Mouse (Mus musculus): ENCODE measurements around the gene Shbg. TPM values are rescaled to one million over a fixed set of nuclear protein-coding genes. Genes with fewer than 3 reads are reported as not detected.

Shbg gene
- not detected in 2 replicates for polyA plus RNA-seq (2016; fragmentation: Nextera tagmentation; extraction: Ambion mirVana)

GRCm38 (mm10) chr11:69617805-69618204 is at the start of gene Shbg:
Gene Shbg (minus strand): TSS chr11:69617905.
- WGBS, result 74% methylated on average over 5 of the region's 5 CpGs
- Histone ChIP-seq H3K9me3 (replicated peaks) (no peaks in the 10 kb centered on the region), H3K27ac (replicated peaks) (no peak within 1 kb of the TSS), H3K4me1 (peaks cover 35% of the 10 kb centered on the region), H3K27me3 (ENCODE audit: low read depth, poor library complexity, severe bottlenecking) (peaks cover 29% of the 10 kb centered on the region), H3K36me3 (no peaks in the 10 kb centered on the region), H3K4me3 (no peak within 1 kb of the TSS)
- no peak for DNase-seq (ENCODE audit: low spot score)

- Histone ChIP-seq H3K27me3 (ENCODE audit: low read depth, poor library complexity, severe bottlenecking) (no peaks in the 10 kb centered on the region), H3K36me3 (peaks cover 83% of the 10 kb centered on the region), H3K4me3 (no peak overlapping the region), H3K27ac (replicated peaks) (no peak overlapping the region), H3K9me3 (replicated peaks) (no peaks in the 10 kb centered on the region), H3K4me1 (peaks cover 37% of the 10 kb centered on the region)
- DNase-seq (ENCODE audit: low spot score), result no peak
- WGBS, result 89% methylated on average over 3 of the region's 3 CpGs
Measured at GRCm38 (mm10) chr11:69666665-69667005, 48.9 kb upstream of the Shbg start.

GRCm38 (mm10) chr11:69665961-69666664 is 48.4 kb upstream of the Shbg start, which contains the start of gene Cd68:
Gene Cd68 (minus strand): TSS chr11:69666153.
- Histone ChIP-seq H3K36me3 (peaks cover 78% of the 10 kb centered on the region), H3K4me1 (peaks cover 42% of the 10 kb centered on the region), H3K27me3 (ENCODE audit: low read depth, poor library complexity, severe bottlenecking) (no peaks in the 10 kb centered on the region), H3K27ac (replicated peaks) (no peak within 1 kb of the TSS), H3K9me3 (replicated peaks) (no peaks in the 10 kb centered on the region), H3K4me3 (peak within 1 kb of the TSS; percentile 7; the same call in 1 of the 2 replicates)
- DNase-seq (ENCODE audit: low spot score), result no peak
- WGBS, result 37% methylated on average over 7 of the region's 7 CpGs

GRCm38 (mm10) chr11:69665457-69665960 is 47.8 kb upstream of the Shbg start:
- H3K36me3 ChIP-seq, result peaks cover 72% of the 10 kb centered on the region
- H3K27ac ChIP-seq (replicated peaks), result no peak overlapping the region
- no peaks in the 10 kb centered on the region for H3K27me3 ChIP-seq (ENCODE audit: low read depth, poor library complexity, severe bottlenecking)
- DNase-seq (ENCODE audit: low spot score), result no peak
- 0 out of 2 replicates have a peak overlapping the region, but pooled peaks have one; percentile 7 for H3K4me3 ChIP-seq
- 84% methylated on average over 9 of the region's 9 CpGs for WGBS
- H3K4me1 ChIP-seq, result peaks cover 42% of the 10 kb centered on the region
- H3K9me3 ChIP-seq (replicated peaks), result no peaks in the 10 kb centered on the region

GRCm38 (mm10) chr11:69664841-69665240 is 47.1 kb upstream of the Shbg start:
- peaks cover 72% of the 10 kb centered on the region for H3K36me3 ChIP-seq
- peaks cover 35% of the 10 kb centered on the region for H3K4me1 ChIP-seq
- H3K27me3 ChIP-seq (ENCODE audit: low read depth, poor library complexity, severe bottlenecking), result no peaks in the 10 kb centered on the region
- peak overlapping the region; percentile 7; the same call in 1 of the 2 replicates for H3K4me3 ChIP-seq
- no peak for DNase-seq (ENCODE audit: low spot score)
- H3K27ac ChIP-seq (replicated peaks), result no peak overlapping the region
- no peaks in the 10 kb centered on the region for H3K9me3 ChIP-seq (replicated peaks)
- whole genome bisulfite sequencing, result 92% methylated on average over 7 of the region's 7 CpGs

GRCm38 (mm10) chr11:69663795-69664194 is 46.1 kb upstream of the Shbg start:
- peaks cover 71% of the 10 kb centered on the region for H3K36me3 ChIP-seq
- H3K4me3 ChIP-seq, result peak overlapping the region; percentile 66; the same call in 1 of the 2 replicates
- 90% methylated on average over 6 of the region's 6 CpGs for WGBS
- peaks cover 26% of the 10 kb centered on the region for H3K4me1 ChIP-seq
- H3K9me3 ChIP-seq (replicated peaks), result no peaks in the 10 kb centered on the region
- H3K27ac ChIP-seq (replicated peaks), result peak overlapping the region; percentile 96
- no peaks in the 10 kb centered on the region for H3K27me3 ChIP-seq (ENCODE audit: low read depth, poor library complexity, severe bottlenecking)
- DNase-seq (ENCODE audit: low spot score), result no peak

- H3K4me3 ChIP-seq, result peak overlapping the region; percentile 66
- H3K27ac ChIP-seq (replicated peaks), result peak overlapping the region; percentile 96
- WGBS, result 68% methylated on average over 13 of the region's 13 CpGs
- H3K9me3 ChIP-seq (replicated peaks), result no peaks in the 10 kb centered on the region
- H3K4me1 ChIP-seq, result peaks cover 25% of the 10 kb centered on the region
- H3K27me3 ChIP-seq (ENCODE audit: low read depth, poor library complexity, severe bottlenecking), result no peaks in the 10 kb centered on the region
- H3K36me3 ChIP-seq, result peaks cover 71% of the 10 kb centered on the region
- DNase-seq (ENCODE audit: low spot score), result no peak
Measured at GRCm38 (mm10) chr11:69662967-69663671, 45.4 kb upstream of the Shbg start.

GRCm38 (mm10) chr11:69662213-69662966 is 44.7 kb upstream of the Shbg start, which contains the start of gene Mpdu1:
Gene Mpdu1 (minus strand): TSS chr11:69662642.
- no peaks in the 10 kb centered on the region for H3K27me3 ChIP-seq (ENCODE audit: low read depth, poor library complexity, severe bottlenecking)
- H3K4me1 ChIP-seq, result peaks cover 25% of the 10 kb centered on the region
- no peaks in the 10 kb centered on the region for H3K9me3 ChIP-seq (replicated peaks)
- peak within 1 kb of the TSS; percentile 66 for H3K4me3 ChIP-seq
- peak; percentile 97 for DNase-seq (ENCODE audit: low spot score)
- WGBS, result under 1% methylated on average over 48 of the region's 48 CpGs
- H3K27ac ChIP-seq (replicated peaks), result peak within 1 kb of the TSS; percentile 96
- peaks cover 71% of the 10 kb centered on the region for H3K36me3 ChIP-seq

GRCm38 (mm10) chr11:69661221-69661881 is 43.6 kb upstream of the Shbg start:
- Histone ChIP-seq H3K9me3 (replicated peaks) (no peaks in the 10 kb centered on the region), H3K27ac (replicated peaks) (peak overlapping the region; percentile 96), H3K27me3 (ENCODE audit: low read depth, poor library complexity, severe bottlenecking) (no peaks in the 10 kb centered on the region), H3K36me3 (peaks cover 72% of the 10 kb centered on the region), H3K4me3 (peak overlapping the region; percentile 66), H3K4me1 (peaks cover 31% of the 10 kb centered on the region)
- WGBS, result 89% methylated on average over 3 of the region's 3 CpGs
- DNase-seq (ENCODE audit: low spot score), result no peak

- H3K4me3 ChIP-seq, result no peak overlapping the region
Measured at GRCm38 (mm10) chr11:69657462-69657881, 39.8 kb upstream of the Shbg start.

GRCm38 (mm10) chr11:69656617-69657461 is 39.1 kb upstream of the Shbg start:
- Histone ChIP-seq H3K9me3 (replicated peaks) (no peaks in the 10 kb centered on the region), H3K27me3 (ENCODE audit: low read depth, poor library complexity, severe bottlenecking) (no peaks in the 10 kb centered on the region), H3K4me1 (peaks cover 49% of the 10 kb centered on the region), H3K4me3 (peak overlapping the region; percentile 11; the same call in 1 of the 2 replicates), H3K36me3 (peaks cover 83% of the 10 kb centered on the region), H3K27ac (replicated peaks) (no peak overlapping the region)
- 83% methylated on average over 10 of the region's 10 CpGs for WGBS
- peak; percentile 65 for DNase-seq (ENCODE audit: low spot score)

More at GRCm38 (mm10) chr11:69657462-69657881, 39.8 kb upstream of the Shbg start:
- no peak for DNase-seq (ENCODE audit: low spot score)
- no peak overlapping the region for H3K27ac ChIP-seq (replicated peaks)
- peaks cover 76% of the 10 kb centered on the region for H3K36me3 ChIP-seq
- no peaks in the 10 kb centered on the region for H3K9me3 ChIP-seq (replicated peaks)
- WGBS, result 86% methylated on average over 15 of the region's 15 CpGs
- H3K4me1 ChIP-seq, result peaks cover 50% of the 10 kb centered on the region
- H3K27me3 ChIP-seq (ENCODE audit: low read depth, poor library complexity, severe bottlenecking), result no peaks in the 10 kb centered on the region
